Mouse (Mus musculus) adrenal gland, postnatal 36 days (tissue): ENCODE measurements around the gene Sult6b2. TPM values are rescaled to one million over a fixed set of nuclear protein-coding genes. Genes with fewer than 3 reads are reported as not detected.

ENCODE experiments used
- DNase-seq, 2 experiments: peaks; one replicate each; pipeline ENCODE4 v3.0.0; 2021; ENCODE audit warnings: mixed read lengths in 1 of 2
- long read RNA-seq, 2 experiments: library from polyadenylated mRNA; stranded (forward); transcript quantifications; one replicate each; pipeline ENCODE4 v2.0.0; 2021; ENCODE audit warnings: borderline sequencing depth in 2 of 2
- total RNA-seq, 2 experiments: library from RNA; stranded (reverse); gene quantifications; 2 replicates each; pipeline ENCODE4 v1.2.3; 2021

Gene Sult6b2
- not detected for total RNA-seq
- long read RNA-seq, experiment 1: 0 reads
- long read RNA-seq, experiment 2: 0 reads

GRCm38 (mm10) chr6:142804402-142804801 lies at the start of gene Sult6b2:
Sult6b2 (minus strand) TSS chr6:142804502.
- DNase-seq: no peak

- no peak for DNase-seq
These were observed 48.4 kb upstream of the Sult6b2 start for GRCm38 (mm10) chr6:142852419-142853377.

GRCm38 (mm10) chr6:142850436-142850835 lies 46.1 kb upstream of the Sult6b2 start:
- DNase-seq: no peak

GRCm38 (mm10) chr6:142849326-142849725 lies 45.0 kb upstream of the Sult6b2 start:
- no peak for DNase-seq

DNA sequence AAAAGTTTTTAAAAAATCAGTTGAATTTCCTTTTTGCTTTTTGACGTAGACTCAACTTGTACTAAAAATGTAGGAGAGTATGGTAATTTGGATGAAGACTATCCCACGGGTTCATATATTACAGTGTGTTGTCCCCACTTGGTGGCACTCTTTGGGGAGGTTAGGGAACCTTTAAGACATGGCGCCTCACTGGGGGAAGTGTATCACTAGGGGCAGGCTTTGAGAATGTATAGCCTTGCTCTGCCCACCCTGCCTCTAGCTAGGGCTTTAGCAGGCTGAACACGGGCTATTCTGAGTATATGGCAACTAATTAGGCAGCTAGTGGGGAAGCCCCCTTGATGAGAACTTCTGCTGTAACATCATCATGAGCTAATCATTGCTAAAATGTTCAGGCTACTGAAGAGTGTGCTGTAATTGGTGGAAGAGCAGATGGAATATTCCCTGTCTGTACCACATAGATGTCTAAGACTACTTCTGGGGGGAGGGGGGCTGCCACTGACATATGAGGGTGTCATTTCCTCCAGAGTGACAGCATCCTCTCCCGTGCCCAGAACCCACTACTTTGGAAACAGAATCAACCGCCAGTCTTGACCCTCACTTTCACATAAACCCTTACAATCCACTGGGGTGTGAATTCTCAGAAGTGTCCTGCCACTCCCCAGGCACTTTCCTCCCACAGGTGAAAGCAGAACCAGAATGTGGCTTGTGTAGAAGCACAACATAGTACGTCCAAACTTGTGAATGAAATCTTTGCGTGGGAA lies 43.8 kb upstream of the Sult6b2 start:
- no peak for DNase-seq

DNA sequence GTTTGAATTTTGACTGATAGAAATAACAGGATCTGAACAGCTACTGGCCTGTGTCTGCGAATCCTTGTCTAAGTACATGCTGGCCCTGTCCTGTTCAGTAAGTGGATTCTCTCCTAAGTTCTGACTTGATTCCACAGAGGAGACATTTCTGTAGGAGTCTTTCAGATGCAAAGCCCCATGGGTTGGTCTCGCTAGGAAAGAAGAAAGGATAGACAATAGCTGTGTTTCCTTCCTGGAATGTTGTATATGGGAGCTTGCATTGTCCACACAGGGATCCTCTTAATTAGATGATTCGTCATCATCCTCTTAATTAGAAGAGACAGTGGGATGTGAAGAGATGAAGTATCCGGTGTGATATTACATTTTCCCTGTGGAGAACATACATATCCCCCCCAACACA lies 42.6 kb upstream of the Sult6b2 start:
- DNase-seq: no peak

DNA sequence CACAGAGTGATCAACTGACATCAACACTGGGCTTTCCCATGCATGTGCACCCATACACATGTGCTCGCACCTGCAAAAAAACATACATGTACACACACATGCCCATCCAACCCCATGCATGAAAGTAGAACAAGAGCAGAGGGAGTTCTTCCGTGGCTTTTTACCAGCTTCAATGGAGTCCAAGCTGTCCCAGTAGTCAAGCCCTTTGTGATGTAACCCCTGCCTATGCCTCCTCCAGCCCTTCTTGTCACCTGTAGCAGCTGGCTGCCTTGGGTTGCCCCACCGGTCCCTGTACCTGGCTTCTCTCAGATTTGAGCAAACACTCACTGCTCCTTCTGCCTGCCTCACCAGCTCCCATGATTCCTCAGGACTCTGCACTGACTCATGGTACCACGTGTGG lies 40.8 kb upstream of the Sult6b2 start:
- no peak for DNase-seq

- no peak for DNase-seq
These were observed 39.8 kb upstream of the Sult6b2 start for GRCm38 (mm10) chr6:142844061-142844460.

- DNase-seq: no peak
These were observed 34.2 kb upstream of the Sult6b2 start for GRCm38 (mm10) chr6:142838501-142838900.

- DNase-seq: no peak
These were observed 33.0 kb upstream of the Sult6b2 start for GRCm38 (mm10) chr6:142837326-142837725.

DNA sequence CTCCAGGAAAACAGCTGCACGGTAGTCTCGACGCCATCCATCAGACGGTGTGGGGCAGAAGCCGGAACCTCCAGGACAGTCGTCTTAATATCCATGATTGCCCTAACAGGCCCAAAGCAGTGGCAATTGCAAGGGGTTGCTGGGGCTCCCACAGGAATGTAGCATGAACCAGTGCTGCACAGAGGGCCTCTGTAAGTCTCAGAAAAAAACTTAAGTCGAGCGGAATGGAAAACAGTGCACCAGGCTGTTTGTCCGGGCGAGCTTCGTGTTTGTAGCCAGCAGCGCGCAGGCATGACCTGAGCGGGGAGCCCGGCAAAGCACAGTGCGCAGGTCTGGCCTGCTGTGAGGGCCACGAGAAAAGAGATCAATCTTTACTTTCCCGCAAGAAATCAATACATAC lies 31.4 kb upstream of the Sult6b2 start:
- DNase-seq: no peak

DNA sequence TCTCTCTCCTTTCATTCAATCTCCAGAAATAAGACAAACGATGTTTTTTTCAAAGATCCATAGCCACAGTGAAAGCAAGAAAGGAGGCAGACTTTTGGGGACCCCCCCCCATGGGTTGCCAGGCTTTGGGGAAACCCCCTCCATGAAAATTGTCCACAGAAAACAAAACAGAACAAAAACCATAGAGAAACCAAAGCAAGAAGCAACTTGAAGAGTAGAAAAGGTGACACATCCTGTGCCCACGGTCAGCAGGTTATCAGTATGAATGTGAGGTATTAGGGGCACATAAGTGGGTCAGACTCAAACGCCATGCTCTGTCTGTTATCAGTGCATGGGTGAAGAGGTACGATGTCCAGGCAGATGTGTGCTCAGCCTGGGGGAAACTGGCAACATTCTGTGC lies 30.6 kb upstream of the Sult6b2 start:
- DNase-seq: no peak

DNA sequence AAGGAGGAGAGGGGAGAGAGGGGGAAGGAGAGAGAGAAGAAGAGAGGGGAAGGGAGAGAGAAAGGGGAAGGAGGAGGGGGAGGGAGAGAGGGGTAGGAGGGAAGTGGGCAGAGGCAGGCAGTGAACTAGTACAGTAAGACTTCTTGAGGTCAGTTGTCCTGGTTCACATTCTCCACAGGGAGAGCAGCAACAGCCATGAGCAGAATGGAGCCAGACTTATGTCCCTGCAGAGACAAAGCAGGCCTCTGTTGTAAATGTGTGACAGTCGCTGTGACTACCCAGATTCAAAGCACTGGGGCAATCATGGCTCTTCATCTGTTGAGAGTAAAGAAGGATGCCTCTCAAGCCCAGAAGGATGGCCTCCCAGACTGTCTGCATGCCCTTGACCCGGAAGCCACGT lies 27.4 kb upstream of the Sult6b2 start:
- no peak for DNase-seq

- no peak for DNase-seq
These were observed 26.9 kb upstream of the Sult6b2 start for GRCm38 (mm10) chr6:142831243-142831642.

DNA sequence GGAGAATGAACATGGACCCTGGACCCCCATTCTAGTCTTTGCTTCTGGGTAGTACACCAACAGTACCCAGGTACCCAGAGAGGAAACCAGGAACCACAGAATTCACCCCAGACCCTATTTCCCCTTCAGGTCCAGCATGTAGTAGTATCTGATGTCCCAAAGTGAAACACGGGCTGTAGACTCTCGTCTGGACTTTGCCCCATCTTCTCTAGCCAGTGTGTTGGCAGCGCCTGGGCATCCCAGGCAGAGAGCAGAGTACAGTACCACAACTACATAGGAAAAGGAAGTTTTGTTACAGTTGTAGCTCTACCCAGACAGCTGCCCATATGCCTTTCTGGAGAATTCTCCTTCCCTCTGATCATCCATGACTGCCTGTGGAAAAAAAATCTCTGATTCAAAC lies 25.9 kb upstream of the Sult6b2 start:
- no peak for DNase-seq

DNA sequence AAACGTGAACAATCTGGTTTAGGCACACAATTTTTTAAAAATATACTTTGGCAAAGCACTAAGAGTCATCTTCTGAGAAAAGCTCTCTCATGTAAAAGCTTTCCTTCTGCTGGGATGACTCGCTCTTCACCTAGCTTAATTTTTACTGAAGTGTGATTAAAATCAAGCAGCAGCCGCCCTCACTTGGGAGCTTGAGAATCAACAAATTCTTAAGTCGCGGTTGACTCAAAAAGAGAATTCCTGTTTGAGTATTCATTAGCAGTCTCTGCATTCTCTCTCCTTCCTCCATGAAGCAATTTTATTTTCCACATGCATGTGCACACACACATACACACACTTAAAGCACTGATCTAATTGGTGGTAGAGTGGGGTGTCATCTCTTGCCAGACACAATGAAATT lies 21.1 kb upstream of the Sult6b2 start:
- no peak for DNase-seq

DNA sequence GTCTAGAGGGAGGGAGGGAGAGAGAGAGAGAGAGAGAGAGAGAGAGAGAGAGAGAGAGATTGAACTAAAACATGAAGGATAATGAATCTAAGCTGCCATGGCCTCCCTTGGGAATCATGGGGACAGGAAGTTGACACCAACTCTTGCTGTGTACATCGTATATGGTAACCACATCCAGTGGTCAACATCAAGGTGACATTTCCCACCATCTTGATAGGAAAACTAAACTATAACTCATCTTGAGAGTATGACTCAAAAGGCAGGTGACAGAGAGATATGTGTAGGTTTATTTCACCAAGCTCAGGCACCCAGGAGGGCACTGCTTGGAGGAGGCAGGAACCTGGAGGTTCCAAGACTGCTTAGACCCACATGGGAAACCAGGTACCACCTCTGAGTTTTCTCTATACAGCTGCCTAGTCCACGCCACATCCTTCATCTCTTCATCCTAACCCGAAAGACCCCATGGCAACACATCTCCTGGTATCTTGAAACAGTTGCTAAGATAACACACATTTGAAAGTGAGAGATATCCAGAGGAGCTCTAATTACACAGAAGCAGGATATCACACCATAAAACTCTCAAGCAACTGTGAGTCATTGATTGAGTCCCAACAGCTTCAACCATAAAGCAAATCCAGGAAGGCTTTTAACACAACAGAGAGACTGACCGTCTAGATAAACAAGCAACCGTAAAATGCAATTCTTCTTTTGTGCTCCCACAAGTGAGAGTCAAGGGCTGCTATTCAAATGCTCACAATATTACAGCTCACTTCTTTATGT lies 18.9 kb upstream of the Sult6b2 start:
- no peak for DNase-seq

- no peak for DNase-seq
These were observed 14.0 kb upstream of the Sult6b2 start for GRCm38 (mm10) chr6:142818306-142818705.

DNA sequence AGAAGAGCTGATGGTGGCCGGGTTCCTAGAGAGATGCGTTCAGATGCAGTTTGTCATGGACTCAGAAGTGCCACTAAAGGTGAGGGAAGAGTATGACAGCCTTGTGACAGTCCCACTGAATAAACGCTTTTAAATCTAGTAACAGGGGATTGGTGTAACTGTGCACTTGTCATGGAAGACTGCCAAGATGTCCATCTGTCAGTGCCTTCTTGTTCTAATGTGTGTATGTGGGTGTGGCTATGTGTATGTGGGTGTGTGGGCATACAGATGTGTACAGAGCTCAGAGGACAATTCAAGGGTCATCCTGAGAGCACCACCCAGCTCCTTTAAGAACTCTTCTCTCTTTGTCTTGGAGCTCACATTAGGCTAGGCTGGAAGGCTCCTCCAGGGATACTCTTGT lies 11.2 kb upstream of the Sult6b2 start:
- DNase-seq: no peak

DNA sequence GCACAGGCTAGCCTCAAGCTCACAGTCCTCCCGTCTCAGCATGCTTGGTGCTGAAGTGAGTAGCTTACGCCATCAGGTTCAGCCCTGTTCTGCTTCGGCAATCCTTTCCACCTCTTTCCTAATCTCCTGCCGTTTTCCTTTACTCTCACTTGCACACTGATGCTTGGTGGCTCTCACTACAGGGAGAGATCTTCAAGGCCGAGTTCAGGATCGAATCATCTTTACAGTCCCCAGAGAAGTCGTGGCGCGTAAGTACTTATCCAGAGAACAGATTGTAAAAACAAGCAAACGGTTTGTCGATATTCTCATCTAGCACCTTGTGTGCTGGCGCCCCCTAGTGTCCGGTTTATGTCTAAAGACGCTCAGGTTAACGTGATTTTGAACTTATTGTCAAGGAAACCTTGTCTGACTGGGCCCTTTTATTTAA lies 10.2 kb upstream of the Sult6b2 start:
- DNase-seq: peak; percentile 80 to 84

- no peak for DNase-seq
These were observed 9.7 kb upstream of the Sult6b2 start for GRCm38 (mm10) chr6:142814011-142814410.

DNA sequence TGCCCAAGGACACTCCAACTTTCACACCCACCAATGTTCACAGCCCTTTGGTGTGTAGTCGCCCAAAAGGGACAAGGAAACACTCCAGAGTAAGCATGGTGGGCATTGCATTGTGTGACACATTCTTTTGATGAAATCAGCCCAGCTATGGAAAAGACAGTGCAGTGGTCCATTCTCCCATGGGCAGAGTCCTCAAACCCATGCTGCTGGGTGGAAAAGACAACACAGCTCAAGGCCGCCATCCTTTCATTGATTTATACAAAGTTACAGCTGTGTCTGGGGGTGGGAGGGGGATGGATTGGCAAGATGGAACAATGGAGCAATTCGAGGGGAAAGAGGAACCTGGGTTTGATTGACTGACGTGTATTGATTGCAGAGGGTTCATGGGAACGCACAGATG lies 8.7 kb upstream of the Sult6b2 start:
- no peak for DNase-seq
